Mouse (Mus musculus): ENCODE data around the gene Zfp692.

GRCm38 (mm10) chr11:58281970-58282496 is 24.8 kb upstream of the Zfp692 start:
- TF ChIP-seq CTCF (IDR thresholded peaks at IDR 0.05; ENCODE audit: insufficient read depth, low read depth, low read length), result no peak
- TF ChIP-seq POLR2A (IDR thresholded peaks at IDR 0.05; ENCODE audit: insufficient read depth, low read depth, low read length), result no peak

All from olfactory bulb, adult 2 months (tissue).